Mouse (Mus musculus) heart, postnatal 10 days (tissue): Measurements from ENCODE around the gene Pdlim5. TPM values are rescaled to one million over a fixed set of nuclear protein-coding genes. Genes with fewer than 3 reads are reported as not detected.

ENCODE experiments used
- DNase-seq, 2 experiments: peaks; one replicate each; pipeline ENCODE4 v3.0.0; 2021
- intact Hi-C: fragments of 180-260 bp; cut with DNase I; formaldehyde crosslinking; loops from one replicate; pipeline ENCODE4 v1.15.1; 2025
- total RNA-seq, 2 experiments: library from RNA; stranded (reverse); gene quantifications; 2 replicates each; pipeline ENCODE4 v1.2.3; 2021

The Pdlim5 gene
- total RNA-seq, 2 experiments from 2014 or later = 523 to 617 TPM

GRCm38 (mm10) chr3:142343786-142344185 lies 51.7 kb downstream of the Pdlim5 start:
- no peak for DNase-seq
- intact Hi-C loops = no loop called here

GRCm38 (mm10) chr3:142340701-142341100 lies 54.8 kb downstream of the Pdlim5 start:
- no peak for DNase-seq
- intact Hi-C loops = no loop called here

GRCm38 (mm10) chr3:142339440-142340251 lies 55.9 kb downstream of the Pdlim5 start:
- intact Hi-C loops = no loop called here
- DNase-seq = peak; percentile 38 to 47

DNA sequence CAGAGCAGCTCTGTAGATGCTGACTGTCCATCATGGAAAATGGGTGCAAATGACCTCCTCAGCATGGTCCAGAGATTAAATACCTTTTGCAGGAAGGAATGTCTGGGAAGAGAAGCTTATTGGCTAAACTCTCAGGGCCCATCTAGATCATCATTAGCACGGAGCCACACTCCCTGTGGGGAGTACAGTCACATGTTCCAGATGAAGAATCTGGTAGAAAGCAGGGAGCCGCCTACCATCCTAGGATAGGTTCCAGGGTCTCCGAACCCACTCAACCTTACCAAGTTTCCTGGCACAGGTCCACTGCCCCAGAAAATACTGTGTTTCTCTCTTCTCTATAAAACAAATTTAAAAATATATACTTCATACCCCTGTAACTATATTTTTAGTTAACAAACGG lies 57.4 kb downstream of the Pdlim5 start:
- DNase-seq = no peak
- intact Hi-C loops = no loop called here

DNA sequence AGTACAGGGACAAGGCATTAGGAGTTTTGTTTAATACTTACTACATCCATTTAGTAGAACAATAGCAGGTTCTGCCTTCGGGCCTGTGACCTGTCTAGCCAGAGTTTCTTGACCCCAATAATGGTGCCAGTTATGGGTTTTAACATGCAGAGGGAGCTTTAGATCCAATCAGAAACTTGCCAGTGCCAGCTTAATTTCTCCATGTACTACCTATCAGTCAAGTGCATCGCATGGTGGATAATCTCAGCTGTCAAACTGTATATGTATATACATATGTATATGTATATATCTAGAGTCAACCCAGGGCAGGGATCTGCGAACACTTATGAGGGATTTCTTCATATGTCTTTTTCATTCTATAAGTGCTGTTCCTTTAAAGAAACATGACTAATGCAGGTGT lies 61.0 kb downstream of the Pdlim5 start:
- intact Hi-C loops = no loop called here
- no peak for DNase-seq

DNA sequence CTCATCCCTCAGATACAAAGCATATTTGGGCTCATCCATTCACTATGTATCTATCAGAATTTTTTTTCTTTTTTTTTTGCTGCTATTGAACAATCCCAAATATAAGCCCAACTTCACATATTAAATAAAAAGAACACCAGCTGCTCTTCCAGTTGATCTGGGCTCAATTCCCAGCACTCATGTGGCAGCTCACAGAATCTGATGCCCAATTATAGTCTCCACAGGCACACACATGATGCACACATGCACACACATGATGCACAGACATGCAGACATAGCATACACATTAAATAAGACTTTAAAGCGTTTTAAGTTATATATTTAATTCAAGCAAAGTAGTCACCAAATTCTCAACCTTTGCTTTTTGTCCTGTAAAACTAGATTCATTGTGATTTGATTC lies 62.0 kb downstream of the Pdlim5 start:
- intact Hi-C loops = no loop called here
- DNase-seq = no peak

GRCm38 (mm10) chr3:142332716-142333115 lies 62.8 kb downstream of the Pdlim5 start:
- DNase-seq = no peak
- intact Hi-C loops = no loop called here

DNA sequence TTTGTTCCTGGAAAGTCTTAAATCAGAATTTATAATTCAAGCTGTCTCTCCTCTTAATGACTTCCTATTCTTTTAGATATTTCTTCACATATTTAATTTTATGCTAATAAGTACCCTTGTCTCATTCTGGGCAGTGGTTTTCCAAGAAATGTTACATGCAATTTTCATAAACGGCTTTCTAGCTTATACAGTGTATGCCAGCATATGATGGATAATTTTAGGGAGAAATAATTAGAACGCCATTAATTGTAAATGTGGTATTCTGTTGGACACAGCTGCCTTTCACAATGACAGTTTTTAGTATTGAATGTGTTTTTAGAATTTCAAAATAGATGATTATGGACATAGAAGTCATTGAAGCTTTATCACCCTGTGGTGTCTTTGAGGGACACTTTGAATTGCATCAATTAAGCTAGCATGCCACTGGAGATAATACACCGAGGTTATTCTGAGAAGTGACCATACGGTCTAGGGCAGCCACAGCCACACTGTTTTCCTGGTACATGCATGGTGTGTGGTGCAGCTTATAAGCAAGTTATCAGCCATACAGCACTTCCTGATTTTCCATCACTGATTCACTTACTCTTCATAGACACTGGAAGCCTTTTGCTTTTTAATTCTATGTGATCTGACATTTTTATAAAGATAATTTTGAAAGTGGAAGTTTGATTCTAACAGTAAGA lies 63.5 kb downstream of the Pdlim5 start:
- intact Hi-C loops = no loop called here
- DNase-seq = no peak

DNA sequence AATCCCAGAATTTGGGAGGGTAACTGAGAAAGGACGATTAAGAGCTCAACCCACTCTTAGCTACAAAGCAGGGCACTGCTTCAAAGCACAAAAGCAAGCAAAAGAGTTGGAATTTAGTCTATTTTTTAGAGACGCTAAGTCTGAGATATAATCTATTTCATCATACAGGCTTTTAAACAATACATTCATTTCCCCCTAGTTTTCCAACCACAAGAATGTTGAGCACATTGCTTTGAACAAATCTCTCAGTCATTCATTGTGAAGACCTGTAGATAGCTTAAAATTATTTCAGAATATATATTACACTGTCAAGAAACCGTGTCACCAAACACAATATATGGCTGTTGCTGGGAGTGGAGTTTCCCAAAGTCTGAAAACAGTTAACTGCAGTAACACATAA lies 65.1 kb downstream of the Pdlim5 start:
- DNase-seq = no peak
- intact Hi-C loops = no loop called here

- DNase-seq = no peak
- intact Hi-C loops = no loop called here
Observed at GRCm38 (mm10) chr3:142323592-142323991, 71.9 kb downstream of the Pdlim5 start.

- peak; percentile 81 to 86 for DNase-seq
- intact Hi-C loops = no loop called here
Observed at GRCm38 (mm10) chr3:142321930-142322329, 73.6 kb downstream of the Pdlim5 start.

GRCm38 (mm10) chr3:142318147-142318546 lies 77.3 kb downstream of the Pdlim5 start:
- intact Hi-C loops = loop anchor here (2.0 kb wide), 1 partner anchor 77 kb away; the partner anchor contains the start of gene Pdlim5
- DNase-seq = peak; percentile 85 to 91

DNA sequence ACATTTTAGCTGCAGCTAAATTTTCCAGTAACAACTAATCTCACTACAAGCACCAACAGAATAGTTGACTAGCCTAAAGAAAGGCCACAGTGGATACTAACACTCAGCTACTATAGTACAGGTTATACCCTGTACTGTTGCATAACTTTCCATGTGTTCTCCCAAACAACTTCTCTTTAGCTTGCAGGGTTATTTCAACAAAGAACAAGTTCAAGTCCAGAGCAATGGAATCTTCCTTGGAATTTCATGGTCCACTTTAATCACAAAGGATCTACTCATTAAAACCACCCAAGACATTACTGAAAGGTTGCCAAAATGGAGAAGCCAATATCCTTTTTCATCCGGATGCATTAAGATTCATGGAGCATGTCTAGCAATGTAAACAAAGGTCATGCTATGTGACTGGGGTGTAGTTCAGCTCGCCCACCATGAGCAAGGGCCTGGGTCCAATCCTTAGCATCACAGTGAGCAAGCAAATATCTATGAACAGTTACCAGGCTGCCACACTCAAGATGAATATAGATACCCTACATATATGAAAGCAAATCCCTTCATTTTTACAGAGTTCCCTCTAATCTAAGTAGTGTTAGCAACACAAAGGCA lies 79.3 kb downstream of the Pdlim5 start:
- DNase-seq = no peak
- intact Hi-C loops = no loop called here

GRCm38 (mm10) chr3:142311075-142311474 lies 84.4 kb downstream of the Pdlim5 start:
- peak; percentile 56 to 60 for DNase-seq
- intact Hi-C loops = no loop called here

DNA sequence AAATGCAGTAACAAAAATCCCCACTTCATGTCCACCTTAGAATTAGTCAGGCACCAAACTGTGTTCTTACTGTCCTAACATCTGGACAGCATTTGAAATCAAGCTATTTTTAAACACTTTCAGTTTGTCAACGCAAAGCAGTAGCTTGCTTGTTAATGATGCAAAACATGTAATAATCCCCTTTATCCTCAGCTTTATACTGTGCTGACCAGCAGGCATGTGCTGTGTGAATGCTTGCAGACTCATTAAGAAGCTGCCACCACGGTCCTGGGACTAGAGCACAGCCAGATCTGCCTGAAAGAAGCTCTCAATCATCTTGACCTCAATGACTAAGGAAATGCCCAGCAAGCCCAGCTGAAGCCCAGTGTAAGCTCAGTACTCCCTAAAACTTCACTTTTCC lies 85.0 kb downstream of the Pdlim5 start:
- intact Hi-C loops = no loop called here
- no peak for DNase-seq

DNA sequence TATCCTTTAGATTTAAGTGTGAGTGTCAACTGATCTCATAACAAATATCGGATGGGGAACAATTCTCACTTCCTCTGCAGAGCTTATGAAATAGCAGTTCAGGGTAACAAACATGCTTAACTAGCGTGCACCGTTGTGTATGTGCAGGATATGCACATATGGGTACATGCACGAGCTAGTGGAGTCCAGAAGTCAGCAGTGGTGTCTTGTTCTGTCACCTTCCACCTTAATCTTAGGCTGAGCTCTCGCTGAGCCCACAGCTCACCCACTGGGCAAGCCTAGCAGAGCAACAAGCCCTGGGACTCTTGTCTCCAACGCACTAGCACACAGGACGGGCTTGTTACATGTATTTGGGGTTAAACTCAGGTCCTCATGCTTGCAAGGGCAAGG lies 100.2 kb downstream of the Pdlim5 start:
- DNase-seq = no peak
- intact Hi-C loops = loop anchor here (1.0 to 2.0 kb wide), 3 partner anchors 100 to 180 kb away; partner anchors contain the start of gene Pdlim5

DNA sequence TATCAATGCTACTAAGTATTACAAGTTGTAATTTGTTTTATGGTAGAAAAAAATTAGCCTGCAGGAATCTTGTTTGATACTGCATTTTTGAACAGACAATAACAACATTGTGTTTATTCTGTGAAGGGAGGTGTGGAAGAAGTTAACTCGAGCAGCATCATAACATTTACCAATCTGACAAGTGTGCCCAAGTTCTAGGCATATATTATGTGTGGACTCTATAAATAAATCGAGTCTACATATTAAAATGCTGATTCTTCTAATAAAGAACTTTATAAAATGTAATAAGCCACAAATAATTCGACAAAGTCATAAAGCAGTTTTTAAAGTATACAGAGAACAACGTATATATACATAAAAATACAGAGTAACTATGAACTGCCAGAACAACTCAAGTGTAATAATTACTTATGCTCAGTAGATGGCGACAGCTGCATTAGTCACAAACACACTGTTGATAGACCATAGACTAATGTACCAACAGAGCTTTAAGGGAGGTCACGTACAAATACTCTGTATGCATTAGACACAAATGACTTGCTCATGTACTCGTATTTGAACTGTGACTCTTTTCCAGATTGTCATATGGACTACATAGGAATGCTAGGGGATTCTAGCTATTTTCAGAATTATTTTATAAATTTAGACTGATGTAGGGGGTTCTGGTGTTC lies 100.7 kb downstream of the Pdlim5 start:
- intact Hi-C loops = loop anchor here (1.0 to 2.0 kb wide), 3 partner anchors 100 to 180 kb away; partner anchors contain the start of gene Pdlim5

DNA sequence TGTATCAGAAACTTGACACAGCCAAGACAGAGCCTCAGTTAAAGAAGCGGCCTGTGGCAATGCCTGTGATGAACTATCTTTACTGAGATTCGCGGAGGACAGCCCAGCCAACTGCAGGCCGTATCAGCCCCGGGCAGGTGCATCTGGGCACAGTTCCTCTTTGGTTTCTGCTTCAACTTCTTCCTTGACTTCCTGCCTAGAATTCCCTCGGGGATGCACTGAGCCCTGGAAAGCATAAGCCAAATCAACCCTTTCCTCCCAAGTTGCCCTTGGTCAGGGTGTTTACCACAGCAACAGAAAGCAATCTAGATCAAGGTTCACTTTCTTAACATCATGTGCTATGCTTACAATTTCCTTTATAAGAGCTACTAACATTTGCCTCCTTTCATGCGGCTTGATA lies 101.9 kb downstream of the Pdlim5 start:
- DNase-seq = peak in 1 of 2 experiments; percentile 23
- intact Hi-C loops = no loop called here

More for the DNA sequence above, 100.7 kb downstream of the Pdlim5 start:
- DNase-seq = peak; percentile 65 to 72

- intact Hi-C loops = loop anchor here (1.0 kb wide), 1 partner anchor 192 kb away; no protein-coding TSS in a partner anchor
- peak; percentile 63 to 78 for DNase-seq
Observed at GRCm38 (mm10) chr3:142282706-142283105, 112.8 kb downstream of the Pdlim5 start.

GRCm38 (mm10) chr3:142281656-142282055 lies 113.8 kb downstream of the Pdlim5 start:
- intact Hi-C loops = loop anchor here (1.0 kb wide), 1 partner anchor 193 kb away; no protein-coding TSS in a partner anchor

DNA sequence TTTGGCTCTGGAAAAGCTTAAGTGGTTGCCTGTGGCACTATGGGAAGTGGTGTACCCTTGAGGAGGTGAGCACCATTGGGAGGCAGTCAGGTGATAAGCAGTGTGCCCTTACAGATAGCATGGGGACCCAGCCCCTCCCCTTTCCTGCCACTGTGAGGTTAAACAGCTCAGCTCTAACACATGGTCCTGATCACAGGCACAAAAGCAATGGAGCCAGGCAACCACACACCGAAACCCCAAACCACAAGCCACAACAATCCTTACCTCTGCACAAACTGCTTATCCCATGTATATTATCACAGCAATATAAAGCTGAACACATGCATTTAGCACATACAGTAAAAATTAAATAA lies 114.4 kb downstream of the Pdlim5 start:
- DNase-seq = no peak
- intact Hi-C loops = no loop called here

More at GRCm38 (mm10) chr3:142281656-142282055, 113.8 kb downstream of the Pdlim5 start:
- DNase-seq = no peak
